Mouse (Mus musculus) spleen, adult 2 months (tissue): ENCODE data around the gene Foxn2. TPM values are rescaled to one million over a fixed set of nuclear protein-coding genes. Genes with fewer than 3 reads are reported as not detected.

ENCODE experiments used
- DNase-seq, 2 experiments: peaks; one replicate each; pipeline versions ENCODE4 v3.0.0 to v3.0.0-alpha.2; 2012 to 2021; ENCODE audit warnings: low spot score in 2 of 2, low read depth in 1 of 2
- H3K27ac ChIP-seq: fragments of 200-500 bp; 2 replicates; pipeline ENCODE4 v1.5.1; 2012; ENCODE audit warnings: low read length, inconsistent platforms; ENCODE audit not compliant: insufficient read depth
- H3K27me3 ChIP-seq: fragments of 200-500 bp; 2 replicates; pipeline ENCODE4 v1.6.1; 2012; ENCODE audit warnings: mild to moderate bottlenecking, moderate library complexity, low read length, inconsistent platforms; ENCODE audit not compliant: control insufficient read depth, insufficient read depth
- H3K36me3 ChIP-seq: fragments of 200-500 bp; 2 replicates; pipeline ENCODE4 v1.6.1; 2012; ENCODE audit warnings: mild to moderate bottlenecking, low read length, inconsistent platforms; ENCODE audit not compliant: control insufficient read depth, insufficient read depth
- H3K4me1 ChIP-seq: fragments of 200-500 bp; 2 replicates; pipeline ENCODE4 v1.6.1; 2011; ENCODE audit warnings: inconsistent platforms; ENCODE audit not compliant: control insufficient read depth, insufficient read depth, insufficient read length
- H3K4me3 ChIP-seq: fragments of 200-500 bp; 2 replicates; pipeline ENCODE4 v1.5.1; 2011; ENCODE audit warnings: mild to moderate bottlenecking, inconsistent platforms; ENCODE audit not compliant: insufficient read depth, insufficient read length; ENCODE audit errors: extremely low read depth
- CTCF ChIP-seq: fragments of 200-500 bp; IDR thresholded peaks from 2 replicates; pipeline ENCODE4 v1.5.1; 2011; ENCODE audit warnings: mild to moderate bottlenecking, inconsistent platforms; ENCODE audit not compliant: insufficient read depth, insufficient read length, insufficient replicate concordance; ENCODE audit errors: extremely low read depth
- POLR2A ChIP-seq: fragments of 200-500 bp; IDR thresholded peaks from 2 replicates; pipeline ENCODE4 v1.6.1; 2011; ENCODE audit warnings: low read depth, low read length, inconsistent platforms
- WGBS: fragments of 180-500 bp; shearing (Covaris S2); methylation state at CpG from one replicate; pipeline ENCODE4 v1.1.7; 2018; 5-methylcytosine and 5-hydroxymethylcytosine counted together
- polyA plus RNA-seq: library from polyadenylated mRNA; depleted of rRNA; stranded (reverse); fragments of >200 nt; gene quantifications from 2 replicates; pipeline ENCODE4 v1.2.3, GENCODE M21; 2012

The Foxn2 gene
- polyA plus RNA-seq, 1 experiment: 5.3 TPM

DNA sequence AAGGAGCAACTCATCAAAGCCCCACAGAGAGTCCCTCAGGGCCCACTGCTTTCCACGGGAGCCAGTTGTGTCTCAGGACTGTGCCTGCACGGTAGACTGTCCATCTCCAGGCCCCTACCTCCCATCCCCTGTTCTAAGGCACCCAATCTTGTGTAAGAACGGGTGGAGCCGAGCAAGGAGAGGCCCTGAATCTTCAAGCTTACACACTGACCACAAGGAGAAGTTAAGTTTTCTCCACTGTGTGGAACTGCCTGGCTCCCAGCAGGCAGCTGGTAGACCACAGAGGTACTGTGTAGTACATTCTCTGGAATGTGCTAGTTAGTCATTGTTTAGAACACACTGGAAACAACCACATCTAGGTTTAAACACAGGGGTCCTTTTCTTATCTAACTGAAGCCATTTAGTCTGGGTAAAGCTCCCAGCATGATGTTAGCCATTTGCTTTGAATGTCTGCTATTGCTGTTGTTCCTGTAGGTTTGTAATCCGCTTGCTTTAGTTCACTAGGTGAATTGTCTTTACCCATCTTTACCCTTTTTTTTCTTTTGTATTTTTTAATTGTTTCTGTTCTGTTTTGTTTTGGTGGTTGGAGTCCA lies 57.7 kb downstream of the Foxn2 start:
- H3K36me3 ChIP-seq: peaks cover 2% of the 10 kb centered on the region
- no peak overlapping the region for H3K4me3 ChIP-seq
- WGBS: 80% methylated on average over 5 of the region's 5 CpGs
- no peaks in the 10 kb centered on the region for H3K4me1 ChIP-seq
- no peak for DNase-seq
- H3K27ac ChIP-seq: no peak overlapping the region
- no peak for TF ChIP-seq POLR2A
- TF ChIP-seq CTCF: no peak
- no peaks in the 10 kb centered on the region for H3K27me3 ChIP-seq

DNA sequence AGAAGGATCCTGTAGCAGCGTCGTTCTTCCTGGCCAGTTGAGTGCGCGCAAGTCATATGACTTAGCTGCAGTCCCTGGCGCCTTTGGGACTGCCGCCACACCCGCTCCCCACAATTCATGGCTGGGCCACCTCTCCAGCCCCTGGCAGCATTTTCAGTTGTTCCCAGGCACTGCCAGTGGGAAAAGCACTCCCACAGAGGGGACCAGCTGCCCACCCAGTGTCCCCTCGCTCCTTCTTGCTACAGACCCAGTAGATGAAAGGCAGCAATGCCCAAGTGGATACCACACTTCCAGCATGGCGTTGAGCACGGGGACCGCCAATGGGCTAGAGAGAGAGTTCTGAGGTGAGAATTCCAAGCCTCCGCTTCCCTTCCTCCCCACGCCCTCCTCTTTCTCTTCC lies 63.5 kb downstream of the Foxn2 start:
- no peak for TF ChIP-seq POLR2A
- no peak for TF ChIP-seq CTCF
- 91% methylated on average over 13 of the region's 13 CpGs for WGBS

DNA sequence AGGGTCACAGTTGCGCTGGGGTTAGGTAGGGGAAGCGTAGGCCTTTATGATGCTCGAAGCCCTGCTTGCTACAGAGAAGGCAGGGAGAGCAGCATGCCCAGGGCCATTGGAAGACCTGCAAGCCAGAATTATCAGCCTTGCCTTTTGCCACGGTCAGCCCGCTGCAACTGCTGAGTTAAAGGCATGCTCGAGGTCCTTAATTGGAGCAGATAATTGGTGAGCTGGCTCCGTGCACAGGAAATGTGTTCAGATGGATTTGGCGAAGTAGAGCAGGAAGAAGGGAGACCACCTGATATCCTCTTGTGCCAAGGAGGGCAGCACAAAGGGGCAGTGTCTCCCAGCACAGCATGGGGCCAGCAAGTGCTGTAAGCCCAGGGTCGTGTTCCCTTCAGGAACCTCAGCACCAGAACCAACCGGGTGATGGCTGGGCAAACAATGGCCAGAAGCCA lies 64.8 kb downstream of the Foxn2 start:
- 69% methylated on average over 10 of the region's 10 CpGs for WGBS
- no peak for DNase-seq

More for the DNA sequence above, 63.5 kb downstream of the Foxn2 start:
- no peak for DNase-seq
- no peak overlapping the region for H3K27ac ChIP-seq
- H3K4me1 ChIP-seq: peaks cover 4% of the 10 kb centered on the region; the same call in 1 of the 2 replicates
- no peak overlapping the region for H3K4me3 ChIP-seq
- no peaks in the 10 kb centered on the region for H3K36me3 ChIP-seq
- no peaks in the 10 kb centered on the region for H3K27me3 ChIP-seq

DNA sequence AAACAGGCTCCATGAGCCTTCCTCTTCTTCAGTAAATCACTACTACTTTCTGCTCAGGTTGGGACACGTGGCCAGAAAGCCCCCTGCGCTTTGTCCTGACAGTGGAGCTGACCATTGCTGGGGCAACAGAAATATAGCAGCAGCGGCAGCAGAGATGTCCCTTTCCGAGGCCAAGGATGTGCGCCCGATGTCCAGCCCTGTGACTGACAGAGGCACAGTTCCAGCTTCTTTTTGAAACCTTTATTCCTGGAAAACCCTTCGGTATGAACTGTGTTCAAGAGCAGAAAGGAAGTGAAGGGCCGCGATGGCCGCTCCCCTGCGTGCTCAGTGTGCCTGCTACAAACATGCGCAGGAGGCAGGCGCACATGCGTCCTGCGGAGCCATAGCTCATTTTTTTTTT lies 65.4 kb downstream of the Foxn2 start:
- 93% methylated on average over 15 of the region's 15 CpGs for WGBS
- no peak for DNase-seq

More for the DNA sequence above, 64.8 kb downstream of the Foxn2 start:
- H3K27ac ChIP-seq: no peak overlapping the region
- peaks cover 6% of the 10 kb centered on the region; the same call in 1 of the 2 replicates for H3K4me1 ChIP-seq
- TF ChIP-seq CTCF: no peak
- TF ChIP-seq POLR2A: no peak
- no peaks in the 10 kb centered on the region for H3K36me3 ChIP-seq
- no peak overlapping the region for H3K4me3 ChIP-seq
- no peaks in the 10 kb centered on the region for H3K27me3 ChIP-seq

DNA sequence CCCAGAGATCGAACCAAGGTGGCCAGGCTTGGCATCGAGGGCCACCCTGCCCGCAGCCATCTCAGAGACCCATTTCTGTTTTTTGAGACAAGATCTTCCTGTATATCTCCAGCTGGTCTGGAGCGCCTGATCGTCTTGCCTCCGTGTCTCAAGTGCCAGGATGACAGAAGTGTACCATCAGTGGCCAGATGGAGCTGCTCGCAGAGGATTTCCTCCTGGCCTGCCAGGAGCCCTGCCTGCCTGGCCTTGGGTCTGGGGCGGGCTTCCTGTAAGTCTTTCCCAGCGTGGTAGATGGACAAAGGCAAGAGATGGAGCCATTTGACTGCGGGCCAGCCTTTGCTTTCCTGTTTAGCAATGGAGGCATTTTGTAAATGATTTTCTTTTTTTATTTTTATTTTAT lies 66.9 kb downstream of the Foxn2 start:
- 88% methylated on average over 10 of the region's 10 CpGs for WGBS
- DNase-seq: no peak

More for the DNA sequence above, 65.4 kb downstream of the Foxn2 start:
- no peak overlapping the region for H3K27ac ChIP-seq
- no peak overlapping the region for H3K4me3 ChIP-seq
- no peaks in the 10 kb centered on the region for H3K36me3 ChIP-seq
- peaks cover 6% of the 10 kb centered on the region; the same call in 1 of the 2 replicates for H3K4me1 ChIP-seq
- TF ChIP-seq POLR2A: no peak
- TF ChIP-seq CTCF: no peak
- H3K27me3 ChIP-seq: no peaks in the 10 kb centered on the region

DNA sequence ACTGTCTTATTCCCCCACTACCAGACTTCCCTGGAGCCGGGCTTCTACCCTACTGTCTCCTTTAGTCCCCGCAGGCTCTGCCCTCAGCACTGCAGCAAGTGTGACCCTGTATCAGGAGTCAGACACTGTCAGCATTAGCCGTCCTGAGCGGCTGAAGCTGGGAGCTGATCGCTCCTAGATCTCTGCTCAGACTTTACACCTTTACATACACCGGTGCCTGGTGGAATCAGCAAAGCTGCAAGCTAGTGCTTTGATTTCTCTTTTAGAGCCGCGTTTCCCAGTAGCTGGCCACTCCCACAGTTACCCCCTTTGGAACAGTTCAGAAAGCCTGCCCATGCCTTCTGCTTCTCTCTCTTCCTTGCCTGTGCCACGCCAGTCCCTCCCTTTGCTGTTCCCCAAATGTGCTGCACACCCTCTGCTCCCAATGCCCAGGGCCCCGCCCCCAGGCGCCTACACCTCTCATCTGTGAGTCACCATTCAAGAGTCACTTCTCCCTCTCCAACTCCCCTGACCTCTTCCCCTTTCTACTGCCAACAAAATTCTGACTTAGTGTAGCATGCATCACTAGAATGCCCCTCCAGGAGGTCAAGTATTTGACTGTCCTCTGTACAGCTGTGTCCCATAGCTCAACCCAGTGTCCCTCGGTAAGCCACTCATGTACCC lies 68.5 kb downstream of the Foxn2 start:
- Histone ChIP-seq H3K27ac (peak overlapping the region; percentile 5; the same call in 1 of the 2 replicates), H3K36me3 (no peaks in the 10 kb centered on the region), H3K4me1 (peaks cover 6% of the 10 kb centered on the region; the same call in 1 of the 2 replicates), H3K4me3 (no peak overlapping the region), H3K27me3 (no peaks in the 10 kb centered on the region)
- TF ChIP-seq CTCF (no peak), POLR2A (no peak)
- peak in 1 of 2 experiments; percentile 30 for DNase-seq
- 13% methylated on average over 12 of the region's 12 CpGs for WGBS

More for the DNA sequence above, 66.9 kb downstream of the Foxn2 start:
- H3K4me3 ChIP-seq: no peak overlapping the region
- peaks cover 6% of the 10 kb centered on the region; the same call in 1 of the 2 replicates for H3K4me1 ChIP-seq
- H3K27me3 ChIP-seq: no peaks in the 10 kb centered on the region
- TF ChIP-seq CTCF (no peak), POLR2A (no peak)
- H3K27ac ChIP-seq: no peak overlapping the region
- H3K36me3 ChIP-seq: no peaks in the 10 kb centered on the region
